Mouse (Mus musculus): Measurements from ENCODE around the gene Ank2.

- TF ChIP-seq CTCF (IDR thresholded peaks at IDR 0.05; ENCODE audit: insufficient read depth, low read length) (no peak), POLR2A (IDR thresholded peaks at IDR 0.05; ENCODE audit: borderline replicate concordance, extremely low read depth, low read depth, low read length) (no peak)
Measured at GRCm38 (mm10) chr3:127041288-127041687, 457.9 kb downstream of the Ank2 start.
